Mouse (Mus musculus) neural tube, embryonic 11.5 days (tissue): ENCODE results near the gene Tnfrsf25. TPM values are rescaled to one million over a fixed set of nuclear protein-coding genes. Genes with fewer than 3 reads are reported as not detected.

Source experiments
- ATAC-seq: fragments of 200-750 bp; cut with Nextera tagmentation; 2 replicates; pipeline ENCODE4 v1.8.0; 2017; ENCODE audit warnings: moderate number of reproducible peaks, mild to moderate bottlenecking, moderate TSS enrichment, moderate library complexity; ENCODE audit not compliant: insufficient read depth, low FRiP score, low TSS enrichment
- DNase-seq: peaks from one replicate; pipeline ENCODE4 v3.0.0-alpha.2; 2015; ENCODE audit warnings: low spot score
- H3K27ac ChIP-seq: fragments of 300-500 bp; sonication (generic); 2 replicates; pipeline ENCODE4 v1.5.1; 2014; ENCODE audit warnings: low read depth, mild to moderate bottlenecking, low read length
- H3K27me3 ChIP-seq: fragments of 300-500 bp; sonication (generic); 2 replicates; pipeline ENCODE4 v1.6.1; 2014; ENCODE audit warnings: mild to moderate bottlenecking, low read length, mixed read lengths; ENCODE audit not compliant: control insufficient read depth, insufficient read depth
- H3K36me3 ChIP-seq: fragments of 300-500 bp; sonication (generic); 2 replicates; pipeline ENCODE4 v1.6.1; 2014; ENCODE audit warnings: mild to moderate bottlenecking, low read length, moderate library complexity, mixed read lengths; ENCODE audit not compliant: control insufficient read depth, insufficient read depth
- H3K4me1 ChIP-seq: fragments of 300-500 bp; sonication (generic); 2 replicates; pipeline ENCODE4 v1.6.1; 2014; ENCODE audit warnings: low read length, mixed read lengths; ENCODE audit not compliant: control insufficient read depth, insufficient read depth
- H3K4me2 ChIP-seq: fragments of 300-500 bp; sonication (generic); 2 replicates; pipeline ENCODE4 v1.6.1; 2014; ENCODE audit warnings: low read depth, mild to moderate bottlenecking, moderate library complexity
- H3K4me3 ChIP-seq: fragments of 300-500 bp; sonication (generic); 2 replicates; pipeline ENCODE4 v1.5.1; 2014; ENCODE audit warnings: low read depth, low read length
- H3K9ac ChIP-seq: fragments of 300-500 bp; sonication (generic); 2 replicates; pipeline ENCODE4 v1.6.1; 2014; ENCODE audit warnings: mild to moderate bottlenecking, low read length
- H3K9me3 ChIP-seq: fragments of 300-500 bp; sonication (generic); 2 replicates; pipeline ENCODE4 v1.6.1; 2016; ENCODE audit warnings: low read length; ENCODE audit not compliant: control insufficient read depth
- WGBS: fragments of 180-500 bp; shearing (Covaris S2); extraction: QIAGEN DNeasy Blood & Tissue Kit; methylation state at CpG from one replicate; pipeline ENCODE4 v1.1.7; 2014; 5-methylcytosine and 5-hydroxymethylcytosine counted together
- polyA plus RNA-seq: library from polyadenylated mRNA; unstranded; fragments of >200 nt; fragmentation: Nextera tagmentation; extraction: Ambion mirVana; gene quantifications from 2 replicates; pipeline ENCODE4 v1.2.1, GENCODE M21; 2014

Gene Tnfrsf25
- polyA plus RNA-seq, 1 experiment from 2014 or later, result 0.42 TPM

- ATAC-seq (no peak), DNase-seq (peak; percentile 76)
- 26% methylated on average over 22 of the region's 22 CpGs for WGBS
Observed at GRCm38 (mm10) chr4:152165036-152165931, 49.5 kb downstream of the Tnfrsf25 start.

GRCm38 (mm10) chr4:152168052-152168451, 52.3 kb downstream of the Tnfrsf25 start:
- ATAC-seq (no peak), DNase-seq (no peak)
- Histone ChIP-seq H3K36me3 (no peaks in the 10 kb centered on the region), H3K4me3 (no peak overlapping the region), H3K27ac (no peak overlapping the region), H3K9me3 (no peaks in the 10 kb centered on the region), H3K9ac (no peak overlapping the region), H3K4me2 (no peak overlapping the region), H3K4me1 (no peaks in the 10 kb centered on the region), H3K27me3 (no peaks in the 10 kb centered on the region)
- 64% methylated on average over 8 of the region's 8 CpGs for WGBS

More at GRCm38 (mm10) chr4:152165036-152165931, 49.5 kb downstream of the Tnfrsf25 start:
- peaks cover 16% of the 10 kb centered on the region for H3K27me3 ChIP-seq
- H3K4me1 ChIP-seq, result no peaks in the 10 kb centered on the region
- H3K9me3 ChIP-seq, result no peaks in the 10 kb centered on the region
- H3K4me3 ChIP-seq, result no peak overlapping the region
- no peaks in the 10 kb centered on the region for H3K36me3 ChIP-seq
- no peak overlapping the region for H3K4me2 ChIP-seq
- H3K9ac ChIP-seq, result no peak overlapping the region
- H3K27ac ChIP-seq, result no peak overlapping the region

DNA sequence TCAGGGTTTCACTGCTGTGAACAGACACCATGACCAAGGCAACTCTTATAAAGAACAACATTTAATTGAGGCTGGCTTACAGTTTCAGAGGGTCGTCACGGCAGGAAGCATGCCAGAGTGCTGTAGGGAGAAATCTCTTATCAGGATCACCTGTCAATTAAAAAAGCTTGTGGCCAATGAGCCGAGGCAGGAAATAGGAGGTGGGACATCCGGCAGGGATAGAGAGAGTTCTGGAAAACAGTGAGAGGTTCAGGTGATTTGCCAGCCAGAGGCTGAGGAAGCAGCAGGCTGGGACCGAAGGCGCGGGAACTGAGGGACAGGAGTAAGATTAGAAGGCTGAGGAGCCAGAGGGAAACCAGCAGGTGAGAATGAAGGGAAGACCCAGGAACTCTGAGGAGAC, 53.4 kb downstream of the Tnfrsf25 start:
- ATAC-seq (no peak), DNase-seq (no peak)
- no peak overlapping the region for H3K4me2 ChIP-seq
- H3K9me3 ChIP-seq, result no peaks in the 10 kb centered on the region
- no peak overlapping the region for H3K9ac ChIP-seq
- no peak overlapping the region for H3K27ac ChIP-seq
- H3K27me3 ChIP-seq, result no peaks in the 10 kb centered on the region
- no peak overlapping the region for H3K4me3 ChIP-seq
- H3K4me1 ChIP-seq, result no peaks in the 10 kb centered on the region
- 86% methylated on average over 7 of the region's 7 CpGs for WGBS
- H3K36me3 ChIP-seq, result no peaks in the 10 kb centered on the region

Other genes starting within 250 kb of the Tnfrsf25 start
- gene Dnajc11, start 182.2 kb upstream of the Tnfrsf25 start, polyA plus RNA-seq, result 80.6 and 91.3 TPM in 2 replicates
- 17.4 and 20.3 TPM in 2 replicates for gene Thap3, start 126.9 kb upstream of the Tnfrsf25 start, polyA plus RNA-seq
- 27.6 and 28.8 TPM in 2 replicates for gene Phf13, start 119.7 kb upstream of the Tnfrsf25 start, polyA plus RNA-seq
- 4.0 and 4.6 TPM in 2 replicates for gene Klhl21, start 107.1 kb upstream of the Tnfrsf25 start, polyA plus RNA-seq
- gene Zbtb48, start 88.3 kb upstream of the Tnfrsf25 start, polyA plus RNA-seq, result 17.4 and 23.8 TPM in 2 replicates
- 0.38 and 0.66 TPM in 2 replicates for gene Tas1r1, start 77.4 kb upstream of the Tnfrsf25 start, polyA plus RNA-seq
- gene Nol9, start 76.6 kb upstream of the Tnfrsf25 start, polyA plus RNA-seq, result 31.8 and 32.8 TPM in 2 replicates
- 7.2 and 7.3 TPM in 2 replicates for gene Plekhg5, start 43.4 kb upstream of the Tnfrsf25 start, polyA plus RNA-seq
- 0.48 and 1.1 TPM in 2 replicates for gene Espn, start 36.4 kb downstream of the Tnfrsf25 start, polyA plus RNA-seq
- gene Hes2, start 42.9 kb downstream of the Tnfrsf25 start, polyA plus RNA-seq, result 2.9 and 3.5 TPM in 2 replicates
- 159 and 173 TPM in 2 replicates for gene Acot7, start 62.2 kb downstream of the Tnfrsf25 start, polyA plus RNA-seq
- 8.3 and 8.9 TPM in 2 replicates for gene Gpr153, start 158.3 kb downstream of the Tnfrsf25 start, polyA plus RNA-seq
- gene Hes3, start 175.7 kb downstream of the Tnfrsf25 start, polyA plus RNA-seq, result 1.6 and 2.3 TPM in 2 replicates
- gene Icmt, start 181.3 kb downstream of the Tnfrsf25 start, polyA plus RNA-seq, result 27.1 and 31.3 TPM in 2 replicates
- 2.1 and 2.2 TPM in 2 replicates for gene Rnf207, start 203.1 kb downstream of the Tnfrsf25 start, polyA plus RNA-seq
- gene Rpl22, start 209.8 kb downstream of the Tnfrsf25 start, polyA plus RNA-seq, result 311 and 312 TPM in 2 replicates
- gene Chd5, start 222.7 kb downstream of the Tnfrsf25 start, polyA plus RNA-seq, result 0.20 and 0.31 TPM in 2 replicates